Mouse (Mus musculus) olfactory bulb, adult 2 months (tissue): ENCODE results near the gene Acads.

Experiments used
- CTCF ChIP-seq: fragments of 200-500 bp; IDR thresholded peaks from 2 replicates; pipeline ENCODE4 v1.5.1; 2012; ENCODE audit warnings: low read depth, mild to moderate bottlenecking, low read length, moderate library complexity; ENCODE audit not compliant: insufficient read depth
- POLR2A ChIP-seq: fragments of 200-500 bp; IDR thresholded peaks from 2 replicates; pipeline ENCODE4 v1.6.1; 2012; ENCODE audit warnings: mild to moderate bottlenecking, low read depth, low read length, moderate library complexity; ENCODE audit not compliant: insufficient read depth

DNA sequence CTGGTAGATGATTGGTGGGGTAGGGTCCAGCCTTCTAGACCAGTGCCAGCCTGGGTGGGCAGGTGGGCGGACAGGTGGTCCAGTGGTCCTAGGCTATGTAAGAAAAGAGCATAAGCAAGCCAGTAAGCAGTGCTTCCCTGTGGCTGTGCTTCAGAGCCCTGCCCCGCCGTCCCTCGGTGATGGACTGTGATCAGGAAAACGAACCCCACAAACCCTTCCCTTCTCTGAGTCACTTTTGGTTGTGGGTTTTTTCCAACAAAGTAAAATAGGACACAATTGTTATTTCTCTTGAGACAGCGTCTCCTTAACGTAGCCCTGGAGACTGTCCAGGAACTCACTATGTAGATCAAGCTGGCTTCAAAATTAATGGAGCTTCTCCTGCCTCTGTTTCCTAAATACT, 55.8 kb downstream of the Acads start:
- TF ChIP-seq CTCF (no peak), POLR2A (no peak)
